Mouse (Mus musculus) ES-E14 (cell line): ENCODE measurements around the gene Kdr. TPM values are rescaled to one million over a fixed set of nuclear protein-coding genes. Genes with fewer than 3 reads are reported as not detected.

Source experiments
- DNase-seq: peaks from one replicate; pipeline ENCODE4 v3.0.0-alpha.2; 2013; ENCODE audit warnings: low read depth, low spot score
- H3K27ac ChIP-seq: 2 replicates; pipeline ENCODE4 v1.5.1; 2012; ENCODE audit warnings: low read depth, mild to moderate bottlenecking, low read length, moderate library complexity, mixed read lengths; ENCODE audit not compliant: poor library complexity, insufficient read depth, severe bottlenecking
- H3K36me3 ChIP-seq: 2 replicates; pipeline ENCODE4 v1.6.1; 2012; ENCODE audit warnings: mild to moderate bottlenecking, low read length, moderate library complexity, mixed read lengths; ENCODE audit not compliant: control insufficient read depth, poor library complexity, insufficient read depth, severe bottlenecking
- H3K4me1 ChIP-seq, 2 experiments: fragments of 150-350 bp in 1 of 2; sonication (generic) in 1 of 2; 2 replicates each; pipeline ENCODE4 v1.6.1; 2012; ENCODE audit warnings: low read length in 2 of 2, mild to moderate bottlenecking in 1 of 2, mixed read lengths in 1 of 2; ENCODE audit not compliant: control insufficient read depth in 2 of 2, insufficient read depth in 2 of 2, poor library complexity in 1 of 2
- H3K4me3 ChIP-seq, 2 experiments: fragments of 150-350 bp in 1 of 2; sonication (generic) in 1 of 2; 2 replicates each; pipeline ENCODE4 v1.5.1; 2012; ENCODE audit warnings: low read length in 2 of 2, low read depth in 1 of 2, mild to moderate bottlenecking in 1 of 2, mixed read lengths in 1 of 2; ENCODE audit not compliant: insufficient read depth in 1 of 2, poor library complexity in 1 of 2, severe bottlenecking in 1 of 2
- H3K9ac ChIP-seq: 2 replicates; pipeline ENCODE4 v1.6.1; 2012; ENCODE audit warnings: low read depth, mild to moderate bottlenecking, low read length, mixed read lengths; ENCODE audit not compliant: poor library complexity, insufficient read depth, severe bottlenecking
- H3K9me3 ChIP-seq: fragments of 150-350 bp; sonication (generic); 2 replicates; pipeline ENCODE4 v1.6.1; 2012; ENCODE audit warnings: low read depth, mild to moderate bottlenecking, low read length; ENCODE audit not compliant: control insufficient read depth, insufficient read depth
- CHD2 ChIP-seq: IDR thresholded peaks from 2 replicates; pipeline ENCODE4 v1.6.1; 2014; ENCODE audit warnings: mild to moderate bottlenecking, low read depth, low read length, inconsistent platforms
- HCFC1 ChIP-seq: IDR thresholded peaks from 2 replicates; pipeline ENCODE4 v1.6.1; 2012; ENCODE audit warnings: low read length, inconsistent platforms, borderline replicate concordance; ENCODE audit not compliant: insufficient read depth
- MAFK ChIP-seq: IDR thresholded peaks from 2 replicates; pipeline ENCODE4 v1.6.1; 2014; ENCODE audit warnings: mild to moderate bottlenecking, low read depth, low read length, inconsistent platforms; ENCODE audit not compliant: insufficient read depth
- ZC3H11A ChIP-seq: IDR thresholded peaks from 2 replicates; pipeline ENCODE4 v1.6.1; 2012; ENCODE audit warnings: low read depth, mild to moderate bottlenecking, inconsistent platforms, low read length, borderline replicate concordance
- ZNF384 ChIP-seq: IDR thresholded peaks from 2 replicates; pipeline ENCODE4 v1.6.1; 2012; ENCODE audit warnings: low read depth, low read length, inconsistent platforms
- in situ Hi-C, 2 experiments: fragments of 600-800 bp; cut with MboI; formaldehyde crosslinking; loops; one replicate each; pipeline ENCODE4 v1.15.1; 2025; ENCODE audit warnings: low sequenced_read_pairs in 2 of 2, inconsistent platforms in 1 of 2; ENCODE audit not compliant: unreplicated experiment in 2 of 2
- total RNA-seq: library from RNA; depleted of rRNA; stranded (reverse); fragments of 300-350 nt; gene quantifications from 2 replicates; pipeline ENCODE4 v1.2.3, GENCODE M21; 2012

Gene Kdr
- total RNA-seq, 1 experiment, result 4.6 TPM

DNA sequence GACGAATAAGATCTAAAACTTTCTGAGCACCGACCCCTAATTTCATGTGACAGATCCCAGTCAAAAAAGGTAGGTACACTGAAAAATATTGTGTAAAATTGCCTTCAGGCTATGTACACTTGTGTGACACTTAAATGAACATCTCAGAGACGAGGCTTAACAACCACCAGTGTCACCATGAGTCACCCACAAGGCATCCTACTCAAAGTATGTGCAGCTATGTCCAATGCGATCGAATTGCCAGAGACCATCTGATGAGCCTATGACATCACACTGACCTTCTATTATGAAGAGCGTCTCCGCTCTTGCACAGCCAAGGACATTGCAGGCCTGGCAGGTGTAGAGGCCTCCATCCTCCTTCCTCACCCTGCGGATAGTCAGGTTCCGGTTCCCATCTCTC is 22.4 kb downstream of the Kdr start:
- in situ Hi-C loops, result no loop called here
- no peak for DNase-seq
- H3K4me1 ChIP-seq, result no peaks in the 10 kb centered on the region
- H3K36me3 ChIP-seq, result no peaks in the 10 kb centered on the region
- H3K9ac ChIP-seq, result no peak overlapping the region
- TF ChIP-seq ZNF384 (no peak), HCFC1 (no peak), MAFK (no peak), CHD2 (no peak), ZC3H11A (no peak)
- H3K4me3 ChIP-seq, result no peak overlapping the region
- H3K27ac ChIP-seq, result no peak overlapping the region
- H3K9me3 ChIP-seq, result no peaks in the 10 kb centered on the region

DNA sequence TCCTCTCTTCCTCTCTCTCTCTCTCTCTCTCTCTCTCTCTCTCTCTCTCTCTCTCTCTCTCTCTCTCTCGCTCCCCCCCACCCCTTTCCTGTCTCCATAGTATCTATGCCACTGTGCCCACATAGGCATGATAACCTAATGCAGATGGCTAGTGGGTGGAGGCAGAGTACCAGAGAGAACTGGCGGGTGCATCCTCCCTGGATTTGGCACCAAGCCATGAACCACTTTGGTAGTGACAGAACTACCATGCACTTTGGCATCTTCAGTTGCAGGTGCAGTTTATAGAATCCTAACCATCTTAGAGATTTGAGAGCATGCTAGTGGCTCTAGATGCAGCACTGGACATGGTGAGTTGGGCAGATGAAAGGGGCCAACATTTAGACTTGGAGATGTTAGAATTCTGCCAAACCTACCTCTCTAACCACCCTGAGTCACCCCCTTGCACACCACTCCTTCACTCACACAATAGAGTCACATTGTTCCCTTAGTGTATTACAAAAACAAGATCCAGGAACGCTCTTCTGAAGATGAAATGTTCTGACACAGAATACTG is 23.4 kb downstream of the Kdr start:
- Histone ChIP-seq H3K9me3 (no peaks in the 10 kb centered on the region), H3K9ac (no peak overlapping the region), H3K4me3 (no peak overlapping the region), H3K36me3 (no peaks in the 10 kb centered on the region), H3K27ac (no peak overlapping the region), H3K4me1 (no peaks in the 10 kb centered on the region)
- DNase-seq, result no peak
- TF ChIP-seq MAFK (no peak), HCFC1 (no peak), CHD2 (no peak)
- in situ Hi-C loops, result no loop called here

DNA sequence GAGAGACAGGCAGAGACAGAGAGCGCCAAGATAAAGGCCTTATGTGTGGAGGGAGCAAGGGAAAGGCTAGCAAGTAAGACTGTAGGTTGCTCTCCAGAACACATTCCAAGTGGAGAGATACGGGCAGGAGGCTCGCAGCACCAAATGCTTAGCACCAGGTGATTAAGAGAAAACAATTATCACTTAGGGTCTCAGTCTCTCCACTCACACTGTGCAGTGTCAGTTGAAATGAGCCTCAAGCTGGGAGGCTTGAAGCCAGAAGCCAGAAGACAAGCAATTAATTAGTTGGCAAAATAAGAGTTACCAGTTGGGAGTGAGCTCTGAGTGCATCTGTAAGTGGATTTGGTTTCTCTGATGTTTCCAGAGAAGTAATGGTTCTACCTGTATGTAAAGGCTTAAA is 24.0 kb downstream of the Kdr start:
- in situ Hi-C loops, result no loop called here
- no peak for DNase-seq
- Histone ChIP-seq H3K9ac (no peak overlapping the region), H3K4me1 (no peaks in the 10 kb centered on the region), H3K4me3 (no peak overlapping the region), H3K27ac (no peak overlapping the region), H3K36me3 (no peaks in the 10 kb centered on the region), H3K9me3 (no peaks in the 10 kb centered on the region)
- TF ChIP-seq ZNF384 (no peak), ZC3H11A (no peak), MAFK (no peak), CHD2 (no peak), HCFC1 (no peak)

DNA sequence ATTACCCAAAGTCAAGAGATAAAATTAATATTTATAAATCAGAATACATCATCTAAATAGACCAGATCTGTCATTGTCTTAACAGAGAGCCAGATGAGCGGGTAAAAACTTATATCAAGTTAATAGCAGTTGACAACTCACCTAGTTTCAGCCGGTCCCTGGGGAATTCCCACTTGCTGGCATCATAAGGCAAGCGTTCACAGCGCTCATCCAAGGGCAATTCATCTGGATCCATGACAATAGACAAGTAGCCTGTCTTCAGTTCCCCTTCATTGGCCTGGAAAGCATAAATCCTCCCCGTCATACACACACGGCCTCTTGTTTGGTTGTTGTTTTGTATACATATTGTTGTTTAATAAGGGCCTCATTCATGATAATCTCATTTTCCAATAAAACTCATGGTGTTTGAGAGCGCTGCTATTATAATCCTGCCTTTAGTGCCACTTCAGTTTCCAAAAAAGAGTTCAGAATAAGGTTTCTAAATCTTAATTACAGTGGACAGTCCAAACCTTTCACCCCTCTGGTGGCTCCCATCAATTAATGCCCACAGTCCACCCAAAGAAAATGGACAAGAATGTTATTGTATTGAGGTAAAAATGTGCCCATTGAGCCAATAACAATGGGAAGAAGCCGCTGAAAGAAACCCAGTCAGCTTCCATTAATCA is 26.0 kb downstream of the Kdr start:
- no peaks in the 10 kb centered on the region for H3K36me3 ChIP-seq
- in situ Hi-C loops, result no loop called here
- no peak for DNase-seq
- TF ChIP-seq HCFC1 (no peak), ZC3H11A (no peak), ZNF384 (no peak), MAFK (no peak), CHD2 (no peak)
- H3K27ac ChIP-seq, result no peak overlapping the region
- H3K4me1 ChIP-seq, result no peaks in the 10 kb centered on the region
- no peaks in the 10 kb centered on the region for H3K9me3 ChIP-seq
- no peak overlapping the region for H3K4me3 ChIP-seq
- H3K9ac ChIP-seq, result no peak overlapping the region
